Mouse (Mus musculus) gastrocnemius, postnatal 14 days (tissue): Measurements from ENCODE around the gene Vti1b. TPM values are rescaled to one million over a fixed set of nuclear protein-coding genes. Genes with fewer than 3 reads are reported as not detected.

Experiments used
- DNase-seq: peaks from one replicate; pipeline ENCODE4 v3.0.0; 2021; ENCODE audit warnings: mixed read lengths
- intact Hi-C: fragments of 180-260 bp; cut with DNase I; formaldehyde crosslinking; loops from one replicate; pipeline ENCODE4 v1.15.1; 2025; ENCODE audit warnings: low total_unique reads
- total RNA-seq, 2 experiments: library from RNA; stranded (reverse); gene quantifications; 2 replicates each; pipeline ENCODE4 v1.2.3; 2021

The Vti1b gene
- total RNA-seq, 2 experiments from 2014 or later = 47.9 to 52.9 TPM

DNA sequence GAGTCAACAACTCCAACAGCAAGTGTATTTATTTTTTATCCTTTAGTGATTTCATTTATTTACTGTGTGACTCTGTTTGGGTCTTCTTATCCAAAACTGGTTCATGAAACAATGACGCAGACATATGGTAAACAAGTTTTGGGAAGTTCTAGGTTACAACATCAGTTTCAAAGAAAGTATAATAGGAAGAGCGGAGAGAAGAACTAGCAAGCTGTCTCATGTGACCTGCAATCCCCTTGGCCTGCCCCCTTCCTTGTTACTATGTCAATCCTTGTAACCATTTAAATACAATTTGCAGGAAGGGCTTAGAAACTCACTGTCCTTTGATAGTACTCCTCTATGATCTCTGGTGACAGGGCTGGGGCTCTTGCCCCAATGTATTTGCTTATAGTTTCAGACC lies 31.7 kb downstream of the Vti1b start:
- intact Hi-C loops = no loop called here

DNA sequence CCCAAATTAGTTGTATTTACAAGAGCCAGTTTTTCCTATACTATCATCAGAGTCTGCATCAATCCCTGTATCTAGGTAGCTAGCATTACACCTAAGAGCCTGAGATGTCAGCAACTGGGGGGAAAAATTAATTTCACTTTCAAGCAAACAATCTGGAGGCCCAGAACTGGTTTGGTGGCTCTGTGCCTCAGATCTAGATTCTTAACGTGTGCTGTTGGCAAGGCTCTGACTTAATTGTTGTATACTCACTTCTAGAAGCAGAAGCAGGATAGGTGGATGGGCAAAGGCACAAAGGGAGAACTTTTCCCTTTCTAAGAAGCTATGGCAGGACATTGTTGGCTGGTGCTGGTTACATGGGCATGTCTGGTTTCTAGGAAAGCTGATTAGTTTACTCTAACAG lies 33.0 kb downstream of the Vti1b start:
- intact Hi-C loops = no loop called here
- DNase-seq = no peak

More for the DNA sequence above, 31.7 kb downstream of the Vti1b start:
- no peak for DNase-seq

GRCm38 (mm10) chr12:79138999-79139398 lies 33.5 kb downstream of the Vti1b start:
- no peak for DNase-seq
- intact Hi-C loops = no loop called here

- intact Hi-C loops = no loop called here
- no peak for DNase-seq
Measured at GRCm38 (mm10) chr12:79136949-79137348, 35.5 kb downstream of the Vti1b start.

DNA sequence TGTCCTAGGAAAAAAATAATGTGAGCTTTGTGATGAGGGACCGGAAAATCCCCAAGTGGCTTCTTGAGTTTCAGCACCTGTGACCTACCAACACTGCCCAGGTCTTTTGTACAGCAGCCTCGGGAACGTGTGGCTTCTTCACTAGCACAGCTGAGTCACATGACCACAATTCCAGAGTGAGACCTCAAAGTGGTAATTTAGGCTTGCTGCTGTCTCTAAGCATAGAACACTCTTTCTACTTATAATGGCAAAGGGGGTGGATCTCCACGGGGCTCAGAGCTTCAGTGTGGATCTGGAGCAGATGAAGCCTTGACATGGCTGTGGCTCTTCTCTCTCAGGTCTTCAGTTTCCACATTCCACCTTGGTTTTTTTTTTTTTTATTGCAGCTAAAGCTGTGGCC lies 37.4 kb downstream of the Vti1b start:
- DNase-seq = no peak
- intact Hi-C loops = no loop called here

DNA sequence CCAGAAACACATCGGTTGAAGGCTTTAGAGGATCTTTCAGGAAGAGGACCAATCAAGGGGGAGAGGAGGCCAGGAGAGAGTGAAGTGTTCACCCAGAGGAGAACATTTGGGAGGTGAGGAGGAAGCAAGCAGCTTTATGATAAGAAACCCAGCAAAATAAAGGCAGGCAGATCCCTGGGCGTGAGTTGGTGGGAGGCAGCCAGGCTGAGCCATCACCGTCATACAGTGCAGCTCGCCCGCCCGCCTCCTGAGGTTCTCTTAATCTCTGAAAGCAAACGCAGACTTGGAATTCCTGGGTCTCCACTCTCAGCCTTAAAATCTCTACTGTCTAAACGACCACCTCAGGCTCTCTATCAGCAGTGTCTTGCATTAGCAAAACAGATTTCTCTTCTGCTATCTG lies 37.8 kb downstream of the Vti1b start:
- intact Hi-C loops = no loop called here
- no peak for DNase-seq

DNA sequence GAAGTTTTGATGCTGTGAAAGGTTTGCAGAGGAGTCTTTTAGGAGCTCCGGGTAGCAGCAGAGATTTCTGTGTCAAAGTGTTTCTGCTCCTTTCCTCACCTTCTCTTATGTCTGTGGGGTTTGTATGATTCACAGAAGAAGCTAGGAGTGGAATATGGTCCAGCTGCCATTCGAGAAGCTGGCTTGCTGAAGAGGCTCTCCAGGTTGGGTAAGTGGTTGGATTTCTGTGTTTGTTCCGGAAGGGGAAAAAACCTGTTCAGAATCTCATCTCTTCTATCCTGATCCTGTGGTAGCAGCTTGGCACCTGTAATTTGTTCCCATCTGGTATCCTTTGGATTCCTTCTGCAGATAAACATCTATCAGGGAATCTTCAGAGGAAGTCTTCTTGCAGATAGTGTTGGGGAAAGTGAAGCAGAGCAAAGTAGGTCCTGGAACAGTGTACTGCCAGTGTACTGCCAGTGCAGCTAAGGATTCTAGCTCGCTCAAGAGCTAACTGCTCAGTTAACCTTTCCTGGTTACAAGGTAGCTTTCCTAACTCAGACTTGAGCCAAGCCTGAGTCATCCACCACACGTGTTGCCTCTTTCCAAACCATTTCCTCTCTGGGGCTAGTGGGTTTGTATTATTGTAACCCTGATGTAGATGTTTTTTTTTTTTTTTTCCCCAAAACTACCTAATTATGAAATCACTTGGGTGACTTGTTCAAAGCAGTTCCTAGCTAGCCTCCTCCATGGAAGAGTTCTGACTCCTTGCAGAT lies 40.6 kb downstream of the Vti1b start:
- DNase-seq = no peak
- intact Hi-C loops = no loop called here

DNA sequence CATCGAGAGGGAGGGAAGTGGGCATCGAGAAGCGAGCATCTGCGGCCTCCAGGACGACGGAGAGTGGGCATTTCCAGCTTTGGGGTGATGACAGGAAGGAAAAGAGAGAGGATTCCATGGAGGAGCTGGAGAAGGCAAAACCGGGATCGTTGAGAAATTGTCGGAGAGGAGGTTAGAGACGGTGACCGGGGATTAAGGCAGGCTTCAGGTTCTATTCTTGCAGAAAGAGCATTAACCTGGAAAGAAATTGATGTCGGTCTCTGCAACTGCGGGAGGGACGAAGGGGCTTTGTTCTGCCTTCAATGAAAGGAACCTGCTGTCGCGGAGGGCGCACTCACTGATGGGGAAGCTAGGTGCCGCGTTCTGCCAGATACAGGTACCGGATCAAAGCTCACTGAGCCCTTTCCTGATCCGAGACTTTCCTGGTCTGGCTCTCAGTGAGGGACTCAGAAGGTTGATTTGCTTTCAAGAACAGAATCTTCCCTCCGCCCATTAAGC lies 41.2 kb downstream of the Vti1b start:
- no peak for DNase-seq
- intact Hi-C loops = no loop called here

- peak; percentile 40 for DNase-seq
- intact Hi-C loops = no loop called here
Measured at GRCm38 (mm10) chr12:79130299-79131177, 41.9 kb downstream of the Vti1b start, which contains the start of gene Arg2. Arg2 (plus strand) TSS chr12:79130777.

- no peak for DNase-seq
- intact Hi-C loops = no loop called here
Measured at GRCm38 (mm10) chr12:79122820-79123219, 49.6 kb downstream of the Vti1b start.

DNA sequence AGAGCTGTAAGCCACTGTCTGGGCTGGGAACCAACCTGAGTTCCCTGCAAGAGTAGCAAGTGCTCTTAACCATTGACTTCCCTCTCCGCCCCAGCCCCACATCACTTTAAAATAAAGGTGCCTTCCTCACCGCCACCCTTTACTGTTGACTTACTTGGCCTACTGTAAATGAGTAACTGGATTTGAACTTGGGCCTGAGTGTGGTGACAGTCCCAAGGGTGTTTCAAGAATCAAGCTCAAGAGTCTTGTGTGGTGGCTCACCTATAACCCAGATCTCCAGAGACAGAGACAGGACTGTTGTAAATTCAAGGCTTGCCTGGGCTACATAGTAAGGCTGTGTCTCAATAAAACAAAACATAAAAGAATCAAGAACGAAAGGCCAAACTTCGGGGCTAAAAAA lies 53.5 kb downstream of the Vti1b start:
- no peak for DNase-seq
- intact Hi-C loops = no loop called here

Other genes with a start within 250 kb of the Vti1b start
- 10 to 100 TPM; 11.8 to 16.7 TPM for gene Tmem229b, start 165.0 kb downstream of the Vti1b start, total RNA-seq
- gene Plekhh1, start 143.5 kb downstream of the Vti1b start, total RNA-seq = 1 to 10 TPM; 2.2 to 2.5 TPM
- gene Pigh, start 83.0 kb downstream of the Vti1b start, total RNA-seq = 1 to 10 TPM; 1.9 to 2.9 TPM
- not detected for gene Arg2, start 41.9 kb downstream of the Vti1b start, total RNA-seq
- gene Rdh11, start 19.6 kb upstream of the Vti1b start, total RNA-seq = 1 to 10 TPM; 3.1 to 3.3 TPM
- under 1 TPM; 0.29 to 0.57 TPM for gene Rdh12, start 36.2 kb upstream of the Vti1b start, total RNA-seq
- 10 to 100 TPM; 11.1 to 15.3 TPM for gene Zfyve26, start 123.6 kb upstream of the Vti1b start, total RNA-seq
- gene Rad51b, start 124.6 kb upstream of the Vti1b start, total RNA-seq = under 1 TPM; 0.80 to 0.92 TPM